Comparison of ENCODE assay signal across 11 mouse cellular contexts in genomic region chr10:53469611-53470010, GRCm38 (mm10).
DNase-seq lines count a peak whose midpoint lies in the region; ATAC-seq and TF ChIP-seq lines count a peak whose summit lies in the region.
"Had no signal": no experiment of that assay in that cellular context is flagged by ENCODE, and none has a peak within 500 bp of the region (broad histone marks: within the 10 kb centered on the region; RNA-seq: fewer than 3 reads in every experiment).

No protein-coding gene starts in this region.

- H3K27me3 ChIP-seq in kidney, postnatal 0 days (ENCODE audit: insufficient read depth, low read length), result no peaks in the 10 kb centered on the region
- no peaks in the 10 kb centered on the region for H3K27me3 ChIP-seq in heart, embryonic 16.5 days (ENCODE audit: control insufficient read depth, insufficient read depth, low read length)
- no peaks in the 10 kb centered on the region for H3K27me3 ChIP-seq in forebrain, embryonic 16.5 days (replicated peaks; ENCODE audit: control insufficient read depth, insufficient read depth, low read length)
- no peaks in the 10 kb centered on the region for H3K27me3 ChIP-seq in midbrain, embryonic 10.5 days (ENCODE audit: low read depth, poor library complexity, severe bottlenecking)
- H3K27me3 ChIP-seq: Patski had no signal

- TF ChIP-seq CTCF in kidney, postnatal 0 days (IDR thresholded peaks at IDR 0.05; ENCODE audit: low read depth), result no peak

- 0 out of 2 replicates have a peak, but pooled peaks cover 9% of the 10 kb centered on the region for H3K9me3 ChIP-seq in kidney, postnatal 0 days (replicated peaks; ENCODE audit: low read length)
- peaks cover 19% of the 10 kb centered on the region for H3K9me3 ChIP-seq in heart, embryonic 16.5 days (replicated peaks; ENCODE audit: control insufficient read depth, low read length)
- H3K9me3 ChIP-seq in forebrain, embryonic 16.5 days (ENCODE audit: control insufficient read depth, low read length), result peaks cover 14% of the 10 kb centered on the region
- peaks cover 27% of the 10 kb centered on the region for H3K9me3 ChIP-seq in midbrain, embryonic 10.5 days (replicated peaks)

- H3K36me3 ChIP-seq in kidney, postnatal 0 days (ENCODE audit: insufficient read depth, low read length), result no peaks in the 10 kb centered on the region
- peaks cover 2% of the 10 kb centered on the region; the same call in 1 of the 2 replicates for H3K36me3 ChIP-seq in heart, embryonic 16.5 days (ENCODE audit: control insufficient read depth, insufficient read depth)
- H3K36me3 ChIP-seq in forebrain, embryonic 16.5 days (ENCODE audit: control insufficient read depth, insufficient read depth), result no peaks in the 10 kb centered on the region
- H3K36me3 ChIP-seq in midbrain, embryonic 10.5 days, result no peaks in the 10 kb centered on the region
- H3K36me3 ChIP-seq: forebrain, embryonic 10.5 days had no signal

- no peak overlapping the region for H3K9ac ChIP-seq in kidney, postnatal 0 days (ENCODE audit: low read depth, low read length)
- H3K9ac ChIP-seq in heart, embryonic 16.5 days (ENCODE audit: low read length), result no peak overlapping the region
- H3K9ac ChIP-seq in forebrain, embryonic 16.5 days (replicated peaks; ENCODE audit: low read depth, low read length), result no peak overlapping the region

- DNase-seq in kidney, postnatal 0 days (ENCODE audit: low spot score), result peak; percentile 17
- no peak for DNase-seq in kidney, adult 11 months
- DNase-seq in gastrocnemius, adult 18-20 months (ENCODE audit: low spot score), result peak; percentile 54
- DNase-seq in lung, postnatal 25 days (ENCODE audit: low spot score), result peak; percentile 21
- DNase-seq in midbrain, embryonic 10.5 days (ENCODE audit: low spot score), result no peak
- no peak for DNase-seq in right cerebral cortex, postnatal 4 days
- DNase-seq: kidney, adult 8-10 months had no signal

- H3K4me3 ChIP-seq in kidney, postnatal 0 days (replicated peaks; ENCODE audit: low read depth, low read length), result no peak overlapping the region
- no peak overlapping the region for H3K4me3 ChIP-seq in heart, embryonic 16.5 days (ENCODE audit: low read length)
- no peak overlapping the region for H3K4me3 ChIP-seq in forebrain, embryonic 16.5 days (replicated peaks; ENCODE audit: low read length)
- no peak overlapping the region for H3K4me3 ChIP-seq in midbrain, embryonic 10.5 days
- H3K4me3 ChIP-seq: forebrain, embryonic 10.5 days had no signal

- ATAC-seq in kidney, postnatal 0 days (replicated peaks; ENCODE audit: low FRiP score, low read depth), result no peak
- 0 out of 2 replicates have a peak, but pooled peaks have one; percentile 35 for ATAC-seq in heart, embryonic 16.5 days (replicated peaks; ENCODE audit: extremely low read depth, insufficient read depth, low FRiP score)
- no peak for ATAC-seq in forebrain, embryonic 16.5 days
- ATAC-seq: Patski had no signal

- no peak overlapping the region for H3K27ac ChIP-seq in kidney, postnatal 0 days
- peak overlapping the region; percentile 59 for H3K27ac ChIP-seq in heart, embryonic 16.5 days (ENCODE audit: low read length)
- no peak overlapping the region for H3K27ac ChIP-seq in forebrain, embryonic 16.5 days (ENCODE audit: low read length)
- H3K27ac ChIP-seq in midbrain, embryonic 10.5 days (replicated peaks), result no peak overlapping the region
- H3K27ac ChIP-seq: forebrain, embryonic 10.5 days had no signal

- H3K4me1 ChIP-seq in kidney, postnatal 0 days (replicated peaks; ENCODE audit: insufficient read depth, low read length), result 0 out of 2 replicates have a peak, but pooled peaks cover 4% of the 10 kb centered on the region
- H3K4me1 ChIP-seq in heart, embryonic 16.5 days (ENCODE audit: control insufficient read depth, insufficient read depth, low read length), result peaks cover 10% of the 10 kb centered on the region
- peaks cover 15% of the 10 kb centered on the region for H3K4me1 ChIP-seq in forebrain, embryonic 16.5 days (replicated peaks; ENCODE audit: control insufficient read depth, insufficient read depth, low read length)
- no peaks in the 10 kb centered on the region for H3K4me1 ChIP-seq in midbrain, embryonic 10.5 days
- H3K4me1 ChIP-seq: forebrain, embryonic 10.5 days had no signal

- WGBS in kidney, postnatal 0 days, result 50% methylated on average over 1 of the region's 1 CpGs
- WGBS in heart, embryonic 16.5 days, result 38% methylated on average over 1 of the region's 1 CpGs
- WGBS in forebrain, embryonic 16.5 days, result 68% methylated on average over 1 of the region's 1 CpGs
- WGBS in midbrain, embryonic 10.5 days, result 86% methylated on average over 1 of the region's 1 CpGs

- H3K4me2 ChIP-seq in kidney, postnatal 0 days (ENCODE audit: low read length), result no peak overlapping the region
- H3K4me2 ChIP-seq in heart, embryonic 16.5 days (ENCODE audit: low read depth, low read length), result no peak overlapping the region
- H3K4me2 ChIP-seq in forebrain, embryonic 16.5 days (ENCODE audit: low read length), result no peak overlapping the region

Comparison
In these comparisons a context has a peak if more than half of its experiments do, and no peak if none do; other contexts are left out.
1. DNase-seq: peak in kidney, postnatal 0 days (single experiment), gastrocnemius, adult 18-20 months (single experiment) and lung, postnatal 25 days (single experiment); none in kidney, adult 11 months (single experiment), midbrain, embryonic 10.5 days (single experiment) and right cerebral cortex, postnatal 4 days (single experiment).